Mouse (Mus musculus): ENCODE measurements at regions not wholly inside any gene's neighbourhood (a gene's known extent, or its start where the extent isn't known, plus 50 kb on each side); places are given as distances from the start of the nearest gene placed in this dataset.

GRCm38 (mm10) chr5:67532756-67533255, 74.9 kb upstream of the Shisa3 start:
- no peaks in the 10 kb centered on the region for H3K9me3 ChIP-seq (replicated peaks; ENCODE audit: control insufficient read depth, low read length)
- ATAC-seq (replicated peaks; ENCODE audit: insufficient number of reproducible peaks, low FRiP score, low TSS enrichment), result no peak
- no peak overlapping the region for H3K9ac ChIP-seq (ENCODE audit: low read depth, low read length)
- 33% methylated on average over 15 of the region's 15 CpGs for WGBS (ENCODE audit: insufficient replicate concordance)
- H3K4me3 ChIP-seq (ENCODE audit: low read depth, low read length), result peak overlapping the region; percentile 15; the same call in 1 of the 2 replicates
- peak overlapping the region; percentile 50 for H3K4me2 ChIP-seq
- H3K27me3 ChIP-seq (ENCODE audit: control insufficient read depth, insufficient read depth, low read length), result peaks cover 2% of the 10 kb centered on the region; the same call in 1 of the 2 replicates
- no peaks in the 10 kb centered on the region for H3K36me3 ChIP-seq (ENCODE audit: control insufficient read depth, insufficient read depth, low read length)
- H3K27ac ChIP-seq (ENCODE audit: low read depth, low read length), result no peak overlapping the region
- no peaks in the 10 kb centered on the region for H3K4me1 ChIP-seq (ENCODE audit: control insufficient read depth, insufficient read depth, low read length)

DNA sequence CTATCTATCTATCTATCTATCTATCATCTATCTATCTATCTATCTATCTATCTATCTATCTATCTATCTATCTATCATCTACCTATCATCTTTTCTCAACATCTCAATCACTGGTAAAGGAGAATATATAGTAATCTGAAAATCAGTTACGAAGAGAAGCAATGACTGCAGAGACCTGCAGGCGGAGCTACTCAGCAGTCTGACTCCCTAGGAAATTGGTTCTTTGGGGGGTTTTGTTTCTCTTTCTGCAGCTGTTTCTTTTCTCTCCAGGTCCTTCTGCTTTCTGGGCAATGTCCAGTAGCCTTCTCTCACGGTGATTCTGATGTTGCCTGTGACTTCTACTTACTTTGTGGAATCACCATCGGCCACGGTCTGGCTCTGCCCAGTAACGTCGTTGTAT, 73.6 kb upstream of the Shisa3 start:
- Histone ChIP-seq H3K9me3 (replicated peaks; ENCODE audit: control insufficient read depth, low read length) (no peaks in the 10 kb centered on the region), H3K4me3 (ENCODE audit: low read depth, low read length) (no peak overlapping the region), H3K9ac (ENCODE audit: low read depth, low read length) (no peak overlapping the region), H3K36me3 (ENCODE audit: control insufficient read depth, insufficient read depth, low read length) (no peaks in the 10 kb centered on the region), H3K4me1 (ENCODE audit: control insufficient read depth, insufficient read depth, low read length) (no peaks in the 10 kb centered on the region), H3K4me2 (no peak overlapping the region), H3K27me3 (ENCODE audit: control insufficient read depth, insufficient read depth, low read length) (peaks cover 2% of the 10 kb centered on the region; the same call in 1 of the 2 replicates), H3K27ac (ENCODE audit: low read depth, low read length) (no peak overlapping the region)
- ATAC-seq (replicated peaks; ENCODE audit: insufficient number of reproducible peaks, low FRiP score, low TSS enrichment), result no peak
- WGBS (ENCODE audit: insufficient replicate concordance), result 81% methylated on average over 7 of the region's 7 CpGs

DNA sequence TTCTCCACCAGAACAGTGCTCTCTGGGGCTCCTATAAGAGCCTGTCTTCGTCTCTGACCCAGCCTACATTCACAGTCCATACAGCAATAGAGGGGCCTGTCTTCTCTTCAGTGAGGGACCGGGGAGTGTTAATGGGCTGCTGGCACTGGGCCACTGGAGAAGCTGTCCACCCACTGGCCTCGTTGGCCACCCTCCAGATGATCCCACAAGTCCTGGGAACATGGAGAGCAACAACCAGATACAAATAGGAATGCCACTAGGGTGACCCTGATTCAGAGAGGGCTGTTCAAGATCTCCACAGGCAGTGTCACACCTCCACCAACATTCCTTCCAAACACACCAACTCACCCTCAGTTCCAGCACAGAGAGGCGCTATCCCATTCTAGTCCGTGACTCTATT, 69.7 kb upstream of the Shisa3 start:
- WGBS (ENCODE audit: insufficient replicate concordance), result 68% methylated on average over 5 of the region's 5 CpGs

GRCm38 (mm10) chr5:67539591-67540238, 68.0 kb upstream of the Shisa3 start:
- H3K36me3 ChIP-seq (ENCODE audit: control insufficient read depth, insufficient read depth, low read length), result no peaks in the 10 kb centered on the region
- H3K27me3 ChIP-seq (ENCODE audit: control insufficient read depth, insufficient read depth, low read length), result no peaks in the 10 kb centered on the region
- H3K27ac ChIP-seq (ENCODE audit: low read depth, low read length), result no peak overlapping the region
- no peak for ATAC-seq (replicated peaks; ENCODE audit: insufficient number of reproducible peaks, low FRiP score, low TSS enrichment)
- no peak overlapping the region for H3K4me2 ChIP-seq
- no peak overlapping the region for H3K4me3 ChIP-seq (ENCODE audit: low read depth, low read length)
- no peaks in the 10 kb centered on the region for H3K9me3 ChIP-seq (replicated peaks; ENCODE audit: control insufficient read depth, low read length)
- H3K4me1 ChIP-seq (ENCODE audit: control insufficient read depth, insufficient read depth, low read length), result no peaks in the 10 kb centered on the region; the same call in 1 of the 2 replicates
- 58% methylated on average over 8 of the region's 8 CpGs for WGBS (ENCODE audit: insufficient replicate concordance)
- no peak overlapping the region for H3K9ac ChIP-seq (ENCODE audit: low read depth, low read length)

More for the DNA sequence above, 69.7 kb upstream of the Shisa3 start:
- Histone ChIP-seq H3K36me3 (ENCODE audit: control insufficient read depth, insufficient read depth, low read length) (no peaks in the 10 kb centered on the region), H3K9ac (ENCODE audit: low read depth, low read length) (no peak overlapping the region), H3K27ac (ENCODE audit: low read depth, low read length) (no peak overlapping the region), H3K27me3 (ENCODE audit: control insufficient read depth, insufficient read depth, low read length) (peaks cover 2% of the 10 kb centered on the region; the same call in 1 of the 2 replicates), H3K9me3 (replicated peaks; ENCODE audit: control insufficient read depth, low read length) (no peaks in the 10 kb centered on the region), H3K4me1 (ENCODE audit: control insufficient read depth, insufficient read depth, low read length) (no peaks in the 10 kb centered on the region), H3K4me3 (ENCODE audit: low read depth, low read length) (no peak overlapping the region), H3K4me2 (no peak overlapping the region)
- ATAC-seq (replicated peaks; ENCODE audit: insufficient number of reproducible peaks, low FRiP score, low TSS enrichment), result no peak

DNA sequence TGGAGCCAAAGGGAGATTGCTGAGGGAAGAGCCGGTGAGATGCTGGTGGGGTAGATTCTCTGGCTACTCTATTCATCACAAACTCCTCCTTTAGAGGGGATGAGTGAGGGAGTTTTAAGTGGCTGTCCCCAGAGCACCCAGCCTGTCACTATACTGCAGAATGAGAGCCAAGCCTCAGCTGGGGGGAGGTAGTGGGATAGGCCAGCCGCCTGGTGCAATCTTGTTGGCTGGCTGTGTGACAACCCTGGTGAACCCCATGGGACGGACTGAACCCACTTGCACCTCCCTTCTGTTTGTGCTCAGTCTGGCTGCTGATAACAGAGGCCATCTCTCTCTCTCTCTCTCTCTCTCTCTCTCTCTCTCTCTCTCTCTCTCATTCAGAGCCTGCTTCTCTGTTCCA, 65.8 kb upstream of the Shisa3 start:
- no peaks in the 10 kb centered on the region; the same call in 1 of the 2 replicates for H3K4me1 ChIP-seq (ENCODE audit: control insufficient read depth, insufficient read depth, low read length)
- peaks cover 4% of the 10 kb centered on the region; the same call in 1 of the 2 replicates for H3K9me3 ChIP-seq (replicated peaks; ENCODE audit: control insufficient read depth, low read length)
- H3K4me3 ChIP-seq (ENCODE audit: low read depth, low read length), result no peak overlapping the region
- H3K27ac ChIP-seq (ENCODE audit: low read depth, low read length), result no peak overlapping the region
- H3K27me3 ChIP-seq (ENCODE audit: control insufficient read depth, insufficient read depth, low read length), result no peaks in the 10 kb centered on the region
- H3K4me2 ChIP-seq, result no peak overlapping the region
- no peaks in the 10 kb centered on the region for H3K36me3 ChIP-seq (ENCODE audit: control insufficient read depth, insufficient read depth, low read length)
- WGBS (ENCODE audit: insufficient replicate concordance), result 43% methylated on average over 3 of the region's 3 CpGs
- ATAC-seq (replicated peaks; ENCODE audit: insufficient number of reproducible peaks, low FRiP score, low TSS enrichment), result no peak
- H3K9ac ChIP-seq (ENCODE audit: low read depth, low read length), result no peak overlapping the region

GRCm38 (mm10) chr5:67544028-67544589, 63.6 kb upstream of the Shisa3 start:
- no peak for ATAC-seq (replicated peaks; ENCODE audit: insufficient number of reproducible peaks, low FRiP score, low TSS enrichment)
- Histone ChIP-seq H3K36me3 (ENCODE audit: control insufficient read depth, insufficient read depth, low read length) (no peaks in the 10 kb centered on the region), H3K4me3 (ENCODE audit: low read depth, low read length) (no peak overlapping the region), H3K27me3 (ENCODE audit: control insufficient read depth, insufficient read depth, low read length) (no peaks in the 10 kb centered on the region), H3K27ac (ENCODE audit: low read depth, low read length) (no peak overlapping the region), H3K9me3 (replicated peaks; ENCODE audit: control insufficient read depth, low read length) (peaks cover 4% of the 10 kb centered on the region; the same call in 1 of the 2 replicates), H3K9ac (ENCODE audit: low read depth, low read length) (no peak overlapping the region), H3K4me1 (ENCODE audit: control insufficient read depth, insufficient read depth, low read length) (no peaks in the 10 kb centered on the region; the same call in 1 of the 2 replicates), H3K4me2 (no peak overlapping the region)
- WGBS (ENCODE audit: insufficient replicate concordance), result 61% methylated on average over 9 of the region's 9 CpGs

- Histone ChIP-seq H3K9me3 (replicated peaks; ENCODE audit: control insufficient read depth, low read length) (peaks cover 4% of the 10 kb centered on the region; the same call in 1 of the 2 replicates), H3K4me1 (ENCODE audit: control insufficient read depth, insufficient read depth, low read length) (no peaks in the 10 kb centered on the region), H3K27ac (ENCODE audit: low read depth, low read length) (no peak overlapping the region), H3K36me3 (ENCODE audit: control insufficient read depth, insufficient read depth, low read length) (no peaks in the 10 kb centered on the region), H3K27me3 (ENCODE audit: control insufficient read depth, insufficient read depth, low read length) (no peaks in the 10 kb centered on the region), H3K9ac (ENCODE audit: low read depth, low read length) (no peak overlapping the region), H3K4me3 (ENCODE audit: low read depth, low read length) (no peak overlapping the region), H3K4me2 (no peak overlapping the region)
- WGBS (ENCODE audit: insufficient replicate concordance), result 80% methylated on average over 6 of the region's 6 CpGs
- no peak for ATAC-seq (replicated peaks; ENCODE audit: insufficient number of reproducible peaks, low FRiP score, low TSS enrichment)
Measured at GRCm38 (mm10) chr5:67550257-67550656, 57.4 kb upstream of the Shisa3 start.

- 71% methylated on average over 6 of the region's 6 CpGs for WGBS (ENCODE audit: insufficient replicate concordance)
- H3K9ac ChIP-seq (ENCODE audit: low read depth, low read length), result no peak overlapping the region
- H3K27me3 ChIP-seq (ENCODE audit: control insufficient read depth, insufficient read depth, low read length), result no peaks in the 10 kb centered on the region
- H3K4me1 ChIP-seq (ENCODE audit: control insufficient read depth, insufficient read depth, low read length), result no peaks in the 10 kb centered on the region
- no peaks in the 10 kb centered on the region for H3K36me3 ChIP-seq (ENCODE audit: control insufficient read depth, insufficient read depth, low read length)
- H3K4me2 ChIP-seq, result no peak overlapping the region
- no peak overlapping the region for H3K4me3 ChIP-seq (ENCODE audit: low read depth, low read length)
- H3K27ac ChIP-seq (ENCODE audit: low read depth, low read length), result no peak overlapping the region
- no peak for ATAC-seq (replicated peaks; ENCODE audit: insufficient number of reproducible peaks, low FRiP score, low TSS enrichment)
- no peaks in the 10 kb centered on the region for H3K9me3 ChIP-seq (replicated peaks; ENCODE audit: control insufficient read depth, low read length)
Measured at GRCm38 (mm10) chr5:67551668-67552390, 55.9 kb upstream of the Shisa3 start.

Data from heart, embryonic 11.5 days (tissue).